Mouse (Mus musculus) C2C12 (cell line): ENCODE measurements around the gene Uck2.

Source experiments
- CEBPB ChIP-seq: IDR thresholded peaks from one replicate; pipeline ENCODE4 v1.6.1; 2011; ENCODE audit warnings: low read depth, mild to moderate bottlenecking, control low read depth, moderate library complexity
- CTCF ChIP-seq: IDR thresholded peaks from one replicate; pipeline ENCODE4 v1.5.1; 2011; ENCODE audit not compliant: control insufficient read depth, insufficient read depth, insufficient read length
- FOSL1 ChIP-seq: IDR thresholded peaks from one replicate; pipeline ENCODE4 v1.8.0; 2011; ENCODE audit warnings: mild to moderate bottlenecking, low read length; ENCODE audit not compliant: poor library complexity, insufficient read depth, severe bottlenecking
- MAX ChIP-seq: IDR thresholded peaks from one replicate; pipeline ENCODE4 v1.6.1; 2011; ENCODE audit warnings: mild to moderate bottlenecking, control low read depth
- MYOD1 ChIP-seq: IDR thresholded peaks from one replicate; pipeline ENCODE4 v1.6.1; 2011; ENCODE audit warnings: low read depth; ENCODE audit not compliant: control insufficient read depth, insufficient read length
- USF1 ChIP-seq: IDR thresholded peaks from one replicate; pipeline ENCODE4 v1.6.1; 2011; ENCODE audit warnings: low read depth, mild to moderate bottlenecking, control low read depth, moderate library complexity

GRCm38 (mm10) chr1:167279160-167279715, 5.9 kb downstream of the Uck2 start:
- TF ChIP-seq MAX (no peak), CTCF (no peak), CEBPB (no peak), USF1 (no peak), FOSL1 (no peak), MYOD1 (no peak)
